Mouse (Mus musculus): ENCODE results near the gene Zmiz1. TPM values are rescaled to one million over a fixed set of nuclear protein-coding genes. Genes with fewer than 3 reads are reported as not detected.

Zmiz1 gene
- total RNA-seq, 2 experiments from 2014 or later, result 87.7 to 99.3 TPM

- Histone ChIP-seq H3K27ac (peak overlapping the region; percentile 46; the same call in 1 of the 2 replicates), H3K4me3 (peak overlapping the region; percentile 1; the same call in 1 of the 2 replicates)
- no peak for TF ChIP-seq CTCF (conservative IDR thresholded peaks at IDR 0.05)
- peak; percentile 71 to 81 for DNase-seq (ENCODE audit: low spot score in 2 of 2)
Observed at GRCm38 (mm10) chr14:25493301-25494241, 34.6 kb downstream of the Zmiz1 start.

DNA sequence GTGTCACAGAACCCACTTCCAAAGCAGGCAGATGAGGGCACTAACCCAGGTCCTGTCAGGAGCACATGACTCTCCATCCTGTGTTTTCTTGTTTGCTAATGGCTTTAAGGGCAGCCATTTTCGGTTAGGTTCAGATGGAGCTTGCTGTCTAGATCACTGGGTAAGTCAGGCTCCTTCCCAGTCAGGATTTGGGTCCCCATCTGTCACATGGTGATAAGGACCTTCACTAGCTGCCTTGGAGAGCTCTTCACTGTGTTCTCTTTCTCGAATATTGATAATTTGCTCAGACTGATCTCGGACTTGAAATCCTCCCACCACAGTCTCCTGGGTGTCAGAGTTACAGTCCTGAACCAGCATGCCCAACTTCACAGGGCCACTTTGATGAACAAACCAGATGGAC is 35.8 kb downstream of the Zmiz1 start:
- TF ChIP-seq CTCF (conservative IDR thresholded peaks at IDR 0.05), result no peak

GRCm38 (mm10) chr14:25496116-25496515 is 37.1 kb downstream of the Zmiz1 start:
- DNase-seq (ENCODE audit: low spot score in 2 of 2), result peak; percentile 52 to 80
- no peak overlapping the region for H3K4me3 ChIP-seq
- TF ChIP-seq CTCF (conservative IDR thresholded peaks at IDR 0.05), result peak; percentile 11
- H3K27ac ChIP-seq, result peak overlapping the region; percentile 20; the same call in 1 of the 2 replicates

More for the DNA sequence above, 35.8 kb downstream of the Zmiz1 start:
- Histone ChIP-seq H3K4me3 (no peak overlapping the region), H3K27ac (no peak overlapping the region)
- no peak for DNase-seq (ENCODE audit: low spot score in 2 of 2)

DNA sequence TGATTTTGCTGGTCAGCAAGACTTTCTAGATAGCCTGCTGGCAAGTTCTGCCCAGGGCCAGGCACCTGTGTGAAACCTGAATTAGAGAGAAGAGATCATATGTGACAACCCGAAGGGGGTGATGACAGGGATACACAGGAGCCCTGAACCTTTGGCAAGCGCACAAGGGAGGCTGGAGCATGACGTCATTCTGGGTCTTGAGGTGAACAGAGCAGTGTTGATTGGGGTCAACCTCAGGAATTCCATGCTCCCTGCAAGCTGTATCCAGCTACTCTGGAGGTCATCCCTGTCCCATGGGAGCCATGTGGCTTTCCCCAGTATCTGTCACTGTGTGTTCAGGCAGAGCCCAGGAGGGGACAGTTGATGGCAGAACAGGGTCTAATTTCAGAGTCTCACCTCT is 38.0 kb downstream of the Zmiz1 start:
- no peak for TF ChIP-seq CTCF (conservative IDR thresholded peaks at IDR 0.05)
- DNase-seq (ENCODE audit: low spot score in 2 of 2), result no peak
- Histone ChIP-seq H3K27ac (peak overlapping the region; percentile 5), H3K4me3 (no peak overlapping the region)

DNA sequence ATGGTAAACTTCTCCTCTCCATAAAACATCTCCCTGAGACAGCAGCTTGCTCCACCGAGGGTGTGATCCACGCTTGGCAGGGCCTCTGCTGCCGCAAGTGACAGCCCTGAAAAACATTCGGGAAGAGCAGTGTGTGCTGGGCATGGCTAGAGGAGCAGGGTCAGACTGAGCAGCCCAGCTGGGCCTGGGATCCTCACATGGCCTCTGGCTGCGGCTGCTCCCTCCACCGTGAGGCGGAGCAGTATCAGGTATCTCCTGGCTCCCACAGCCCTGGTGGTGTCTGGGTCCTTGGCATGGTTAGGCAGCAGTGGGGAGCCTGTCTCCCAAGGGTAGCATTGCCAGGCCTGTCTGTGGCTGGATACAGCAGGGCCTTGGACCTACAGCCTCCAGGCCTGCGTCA is 38.6 kb downstream of the Zmiz1 start:
- peak overlapping the region; percentile 47; the same call in 1 of the 2 replicates for H3K27ac ChIP-seq

GRCm38 (mm10) chr14:25498367-25498766 is 39.4 kb downstream of the Zmiz1 start:
- Histone ChIP-seq H3K27ac (no peak overlapping the region), H3K4me3 (no peak overlapping the region)
- no peak for DNase-seq (ENCODE audit: low spot score in 2 of 2)
- no peak for TF ChIP-seq CTCF (conservative IDR thresholded peaks at IDR 0.05)

More for the DNA sequence above, 38.6 kb downstream of the Zmiz1 start:
- no peak for DNase-seq (ENCODE audit: low spot score in 2 of 2)
- H3K4me3 ChIP-seq, result no peak overlapping the region
- no peak for TF ChIP-seq CTCF (conservative IDR thresholded peaks at IDR 0.05)

DNA sequence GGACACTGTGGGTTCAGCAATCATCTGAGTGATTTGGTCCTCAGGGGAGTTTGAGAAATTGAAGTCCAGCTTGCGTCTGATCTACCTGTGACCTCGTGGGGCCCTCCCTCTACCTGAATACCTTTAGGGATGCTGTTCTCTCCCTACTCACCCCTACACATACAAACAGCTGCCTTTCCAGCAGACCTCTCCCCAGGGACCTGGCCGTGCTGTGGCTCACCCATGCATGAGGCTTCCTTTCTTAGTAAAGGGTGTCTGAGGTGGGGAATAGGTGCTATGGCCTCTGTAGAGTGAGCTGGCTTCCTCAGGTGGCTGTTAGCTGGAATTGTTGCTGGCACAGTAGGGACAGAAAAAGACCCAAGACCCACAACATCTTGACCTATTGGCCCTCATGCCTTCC is 40.5 kb downstream of the Zmiz1 start:
- H3K27ac ChIP-seq, result no peak overlapping the region
- no peak for TF ChIP-seq CTCF (conservative IDR thresholded peaks at IDR 0.05)
- no peak overlapping the region for H3K4me3 ChIP-seq
- DNase-seq (ENCODE audit: low spot score in 2 of 2), result no peak

GRCm38 (mm10) chr14:25500511-25501120 is 41.6 kb downstream of the Zmiz1 start:
- Histone ChIP-seq H3K27ac (no peak overlapping the region), H3K4me3 (no peak overlapping the region)
- no peak for DNase-seq (ENCODE audit: low spot score in 2 of 2)
- TF ChIP-seq CTCF (conservative IDR thresholded peaks at IDR 0.05), result no peak

DNA sequence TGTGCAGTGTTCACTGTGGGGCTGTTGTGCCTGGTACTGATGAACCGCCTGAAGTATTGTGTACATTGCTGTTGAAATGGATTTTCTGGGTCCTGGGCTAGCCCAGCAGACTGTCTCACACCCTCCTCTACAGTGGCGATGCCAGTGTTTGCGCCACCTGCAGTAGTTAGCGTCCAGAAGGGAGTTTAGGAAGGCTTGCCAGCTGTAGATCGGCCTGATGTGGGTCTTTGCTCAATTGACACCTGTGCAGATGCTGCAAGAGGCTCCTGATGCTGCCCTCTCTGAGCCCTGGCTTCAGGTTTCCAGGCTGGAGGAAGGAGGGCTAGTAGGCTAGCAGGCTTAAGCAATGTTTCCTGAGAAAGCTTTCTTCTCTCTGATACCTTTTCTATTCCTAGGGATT is 42.5 kb downstream of the Zmiz1 start:
- Histone ChIP-seq H3K27ac (no peak overlapping the region), H3K4me3 (no peak overlapping the region)
- TF ChIP-seq CTCF (conservative IDR thresholded peaks at IDR 0.05), result no peak
- no peak for DNase-seq (ENCODE audit: low spot score in 2 of 2)

- TF ChIP-seq CTCF (conservative IDR thresholded peaks at IDR 0.05), result no peak
- no peak overlapping the region for H3K27ac ChIP-seq
- H3K4me3 ChIP-seq, result no peak overlapping the region
- DNase-seq (ENCODE audit: low spot score in 2 of 2), result no peak
Observed at GRCm38 (mm10) chr14:25502355-25502754, 43.4 kb downstream of the Zmiz1 start.

DNA sequence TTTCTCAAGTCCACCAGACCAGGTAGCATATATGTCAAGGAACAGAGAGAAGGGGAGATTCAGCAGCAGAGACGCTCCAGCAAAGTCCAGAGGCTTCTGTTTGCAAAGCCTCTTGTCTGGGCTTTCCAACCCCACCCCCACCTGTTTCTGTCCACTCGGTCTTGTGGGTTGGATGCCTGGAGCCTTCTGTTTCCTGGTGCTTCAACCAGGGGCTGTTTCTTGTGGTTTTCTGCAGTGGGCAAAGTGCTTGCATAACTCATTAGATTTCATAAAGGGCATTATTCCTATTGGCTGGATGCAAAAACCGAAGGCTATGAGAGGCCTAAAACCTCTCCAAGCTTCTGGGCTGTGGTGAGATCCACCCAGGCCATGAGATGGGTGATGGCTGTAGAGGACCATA is 45.3 kb downstream of the Zmiz1 start:
- no peak for TF ChIP-seq CTCF (conservative IDR thresholded peaks at IDR 0.05)

DNA sequence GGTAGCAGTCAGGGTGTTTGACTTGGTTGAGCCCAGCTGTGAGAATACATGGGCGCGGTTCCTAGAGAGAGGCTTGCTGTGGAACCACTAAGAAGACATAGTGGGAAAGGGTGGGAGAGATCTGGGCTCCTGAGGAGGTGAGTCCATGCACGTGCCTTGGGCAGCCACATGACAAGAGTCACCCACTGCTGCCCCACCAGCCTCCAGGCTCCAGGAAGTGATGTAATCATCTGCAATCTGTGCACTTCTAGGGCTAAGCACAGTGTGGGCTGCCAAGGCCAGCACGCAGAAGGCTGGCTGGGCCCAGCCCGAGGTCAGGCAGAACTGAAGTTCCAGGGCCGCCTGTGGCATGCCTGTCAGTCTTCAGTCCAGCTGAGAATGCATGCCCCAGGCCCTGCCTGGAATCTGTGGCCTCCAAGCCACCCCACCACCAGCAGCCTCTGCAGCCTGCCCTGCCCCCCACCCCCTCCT is 46.3 kb downstream of the Zmiz1 start:
- Histone ChIP-seq H3K4me3 (no peak overlapping the region), H3K27ac (no peak overlapping the region)
- no peak for DNase-seq (ENCODE audit: low spot score in 2 of 2)
- TF ChIP-seq CTCF (conservative IDR thresholded peaks at IDR 0.05), result no peak

More for the DNA sequence above, 45.3 kb downstream of the Zmiz1 start:
- Histone ChIP-seq H3K4me3 (no peak overlapping the region), H3K27ac (no peak overlapping the region)
- no peak for DNase-seq (ENCODE audit: low spot score in 2 of 2)

DNA sequence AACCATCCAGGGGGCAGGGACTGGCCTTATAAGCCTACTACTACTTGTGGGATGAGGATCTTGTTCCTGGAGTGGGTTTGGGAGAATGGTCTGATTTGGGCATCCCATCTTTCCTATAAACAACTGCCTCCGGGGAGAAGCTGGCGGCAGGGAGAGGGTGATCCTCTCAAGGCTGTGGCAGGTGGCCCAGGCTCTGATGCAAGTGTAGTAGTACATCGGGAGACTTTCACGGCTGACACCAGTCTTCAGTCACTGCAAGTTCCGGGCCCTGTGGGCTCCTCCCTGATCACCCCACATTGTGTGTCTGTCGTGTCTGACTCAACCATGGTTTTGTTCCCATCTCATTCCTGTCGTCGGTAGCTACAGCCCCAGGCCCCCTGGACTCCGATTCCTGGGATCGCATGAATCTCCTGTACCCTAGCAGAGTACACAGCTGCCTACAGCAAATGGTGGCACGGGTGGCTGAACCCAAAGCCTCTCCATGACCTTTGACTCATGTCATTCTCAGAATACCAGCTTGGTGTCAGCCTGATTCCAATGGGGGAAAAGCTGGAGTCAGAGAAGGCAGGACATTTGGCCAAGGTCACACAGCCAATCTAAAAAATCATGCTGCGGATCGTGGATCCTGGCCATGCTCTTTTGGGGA is 49.2 kb downstream of the Zmiz1 start:
- DNase-seq (ENCODE audit: low spot score in 2 of 2), result no peak
- TF ChIP-seq CTCF (conservative IDR thresholded peaks at IDR 0.05), result no peak
- no peak overlapping the region for H3K27ac ChIP-seq
- H3K4me3 ChIP-seq, result no peak overlapping the region

Data from layer of hippocampus, adult 2 months (tissue).